Mouse (Mus musculus): ENCODE data around the gene Fbxw21.
A peak's percentile ranks its signal among the peaks of the same experiment; 100 is the strongest.

Fbxw21 gene

GRCm38 (mm10) chr9:109110240-109110639 is 51.6 kb downstream of the Fbxw21 start:
- DNase-seq = no peak

GRCm38 (mm10) chr9:109107341-109107740 is 54.5 kb downstream of the Fbxw21 start:
- no peak for DNase-seq

- DNase-seq = no peak
These were observed 56.2 kb downstream of the Fbxw21 start for GRCm38 (mm10) chr9:109105648-109106047.

- DNase-seq = no peak
These were observed 56.8 kb downstream of the Fbxw21 start for GRCm38 (mm10) chr9:109105011-109105410.

GRCm38 (mm10) chr9:109104083-109104482 is 57.8 kb downstream of the Fbxw21 start:
- DNase-seq = no peak

- no peak for DNase-seq
These were observed 58.6 kb downstream of the Fbxw21 start for GRCm38 (mm10) chr9:109103250-109103649.

GRCm38 (mm10) chr9:109102541-109102940 is 59.3 kb downstream of the Fbxw21 start:
- no peak for DNase-seq

- DNase-seq = no peak
These were observed 59.9 kb downstream of the Fbxw21 start for GRCm38 (mm10) chr9:109101933-109102445.

- no peak for DNase-seq
These were observed 61.4 kb downstream of the Fbxw21 start for GRCm38 (mm10) chr9:109100307-109100928.

GRCm38 (mm10) chr9:109098969-109099368 is 62.9 kb downstream of the Fbxw21 start:
- peak; percentile 66 for DNase-seq

GRCm38 (mm10) chr9:109098366-109098765 is 63.5 kb downstream of the Fbxw21 start:
- no peak for DNase-seq

GRCm38 (mm10) chr9:109097831-109098230 is 64.0 kb downstream of the Fbxw21 start:
- DNase-seq = peak; percentile 89

GRCm38 (mm10) chr9:109097291-109097690 is 64.5 kb downstream of the Fbxw21 start:
- DNase-seq = no peak

- DNase-seq = no peak
These were observed 65.0 kb downstream of the Fbxw21 start for GRCm38 (mm10) chr9:109096856-109097255.

GRCm38 (mm10) chr9:109096251-109096661 is 65.6 kb downstream of the Fbxw21 start:
- DNase-seq = peak; percentile 39

- DNase-seq = peak; percentile 56
These were observed 66.5 kb downstream of the Fbxw21 start, which contains the start of gene Plxnb1 for GRCm38 (mm10) chr9:109095137-109095982. TSS of gene Plxnb1 (plus strand) at chr9:109095389.

- DNase-seq = no peak
These were observed 67.2 kb downstream of the Fbxw21 start for GRCm38 (mm10) chr9:109094553-109095136.

GRCm38 (mm10) chr9:109093786-109094552 is 67.9 kb downstream of the Fbxw21 start:
- no peak for DNase-seq

- DNase-seq = no peak
These were observed 69.0 kb downstream of the Fbxw21 start for GRCm38 (mm10) chr9:109092799-109093198.

GRCm38 (mm10) chr9:109091802-109092201 is 70.0 kb downstream of the Fbxw21 start:
- DNase-seq = no peak

GRCm38 (mm10) chr9:109090446-109090845 is 71.4 kb downstream of the Fbxw21 start:
- DNase-seq = no peak
